Mouse (Mus musculus) yolk sac, embryonic 10.5 days (tissue): ENCODE measurements at regions not wholly inside any gene's neighbourhood (a gene's known extent, or its start where the extent isn't known, plus 50 kb on each side); places are given as distances from the start of the nearest gene placed in this dataset.
A peak's percentile ranks its signal among the peaks of the same experiment; 100 is the strongest.

Source experiments
- DNase-seq: peaks from one replicate; pipeline ENCODE4 v3.0.0-alpha.2; 2017; ENCODE audit warnings: low spot score

DNA sequence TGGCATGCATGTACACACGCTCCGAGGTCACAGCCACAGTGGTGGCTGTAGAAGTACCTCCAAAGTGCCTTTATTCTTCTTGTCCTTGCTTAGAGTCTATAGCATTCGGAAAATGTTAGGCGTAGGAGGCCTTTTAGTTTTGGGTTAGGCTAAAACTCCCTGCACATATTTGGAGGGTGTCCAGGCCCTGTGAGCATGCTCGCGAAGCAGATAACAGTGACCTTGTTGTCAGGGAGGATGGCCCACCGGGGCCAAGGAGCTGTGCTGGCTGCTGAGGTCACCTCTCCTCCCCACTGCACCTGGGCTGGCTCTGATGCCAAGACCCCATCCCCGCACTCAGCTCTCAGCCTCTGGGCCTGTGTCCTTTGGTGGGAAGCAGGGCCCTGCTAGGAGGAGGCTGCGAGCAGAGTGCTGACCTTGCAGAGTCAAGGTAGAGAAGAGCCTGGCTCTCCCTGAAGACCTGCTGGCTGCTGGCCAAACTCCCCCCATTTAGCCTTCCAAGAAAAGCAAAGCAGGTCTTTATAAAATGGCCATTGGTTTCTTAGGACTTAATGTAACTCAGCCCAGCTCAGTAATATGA lies 186.9 kb downstream of the Tdh start:
- peak; percentile 51 for DNase-seq
